Mouse (Mus musculus): Measurements from ENCODE around the gene Zfp541.

The Zfp541 gene

DNA sequence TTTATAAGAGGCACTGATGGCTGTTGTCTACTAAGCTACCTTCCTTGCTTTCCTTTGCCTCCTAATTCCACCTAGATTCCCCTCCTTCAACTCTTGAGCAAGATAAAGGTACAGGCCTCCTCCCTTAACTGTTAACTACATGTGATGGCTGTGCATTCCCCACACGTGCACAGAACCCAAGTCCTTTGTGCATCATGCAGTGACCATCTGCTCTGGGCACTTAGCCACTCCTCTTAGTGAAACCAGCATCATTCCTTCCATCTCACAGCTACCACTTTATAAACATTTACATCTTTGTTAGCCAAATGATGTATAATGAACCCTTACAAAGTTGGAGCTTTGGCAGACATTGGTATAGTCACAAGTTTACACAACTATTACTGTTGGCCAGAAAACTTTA, 18.3 kb downstream of the Zfp541 start:
- in situ Hi-C loops (cut with MboI): no loop called here

DNA sequence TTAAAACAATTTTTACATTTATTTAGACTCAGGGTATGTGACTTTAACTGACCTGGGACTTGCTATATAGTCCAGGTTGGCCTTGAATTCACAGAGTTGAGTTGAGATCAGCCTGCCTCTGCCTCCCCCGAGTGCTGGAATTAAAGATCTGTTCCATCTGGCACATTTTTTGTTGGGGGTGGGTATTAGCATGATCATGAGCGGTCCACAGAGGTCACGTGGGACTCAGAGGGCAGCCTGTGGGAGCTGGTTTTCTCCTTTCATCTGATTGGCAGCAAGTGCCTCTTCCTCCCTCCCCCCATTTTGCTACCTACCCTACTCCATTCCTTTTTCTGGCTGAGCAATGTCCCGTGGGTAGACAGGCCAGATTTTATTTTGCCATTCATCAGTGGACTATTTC, 19.0 kb downstream of the Zfp541 start:
- in situ Hi-C loops (cut with MboI): no loop called here

DNA sequence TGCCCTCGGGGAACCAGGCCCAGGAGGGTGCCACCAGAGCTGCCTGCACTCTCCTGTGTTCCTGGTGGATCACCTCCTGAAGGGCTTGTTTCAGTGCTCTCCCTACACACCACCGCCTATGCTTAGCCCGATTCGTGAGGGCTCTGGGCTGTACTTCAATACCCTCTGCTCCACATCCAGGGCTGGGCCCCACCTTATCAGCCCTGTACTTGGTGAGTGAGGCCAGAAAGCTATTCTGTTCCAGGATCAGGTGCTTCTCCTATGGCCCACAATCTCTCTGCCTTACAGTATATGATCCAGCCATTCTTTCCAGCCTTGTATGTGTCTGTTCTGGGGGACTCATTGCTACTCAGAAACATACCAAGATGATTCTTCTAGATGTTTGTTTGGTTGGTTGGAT, 21.7 kb downstream of the Zfp541 start:
- in situ Hi-C loops (cut with MboI): no loop called here

DNA sequence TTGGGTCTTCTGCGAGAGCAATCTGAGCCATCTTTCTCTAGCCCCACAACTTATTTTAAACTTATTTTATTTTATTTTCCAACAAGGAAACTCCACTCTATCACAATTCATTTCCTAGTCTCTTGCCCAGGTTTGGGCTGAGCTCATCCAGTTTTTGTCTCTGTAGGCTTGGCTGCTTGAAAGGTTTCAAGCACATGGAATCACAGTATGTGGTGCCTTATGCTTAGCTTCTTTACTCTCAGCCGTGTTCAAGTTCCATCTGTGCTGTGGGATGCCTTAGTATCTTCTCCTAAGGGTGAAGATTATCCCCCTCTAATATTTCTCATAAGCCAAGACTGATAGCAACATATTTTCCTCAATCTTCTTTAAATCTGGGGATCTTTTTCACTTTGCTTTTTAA, 26.0 kb downstream of the Zfp541 start:
- in situ Hi-C loops (cut with MboI): no loop called here

DNA sequence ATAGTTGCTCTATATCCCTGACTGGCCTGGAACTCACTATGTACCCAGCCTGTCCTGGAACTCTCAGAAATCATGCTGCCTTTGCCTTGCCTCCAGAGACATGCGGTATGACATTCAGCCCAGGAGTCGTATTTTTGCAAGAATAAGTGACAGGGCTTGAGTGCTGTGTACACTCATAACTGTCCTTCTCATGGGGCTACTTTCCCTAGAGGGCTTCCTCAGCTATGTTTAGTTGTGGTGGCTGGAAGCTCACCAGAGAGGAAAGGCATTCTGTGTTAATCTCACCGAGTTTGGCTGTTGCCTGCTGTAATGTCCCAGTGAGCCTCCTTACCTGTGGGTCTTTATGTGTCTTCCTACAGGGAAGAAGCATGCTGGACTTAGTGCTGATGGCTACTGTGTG, 33.0 kb downstream of the Zfp541 start:
- in situ Hi-C loops (cut with MboI): no loop called here

DNA sequence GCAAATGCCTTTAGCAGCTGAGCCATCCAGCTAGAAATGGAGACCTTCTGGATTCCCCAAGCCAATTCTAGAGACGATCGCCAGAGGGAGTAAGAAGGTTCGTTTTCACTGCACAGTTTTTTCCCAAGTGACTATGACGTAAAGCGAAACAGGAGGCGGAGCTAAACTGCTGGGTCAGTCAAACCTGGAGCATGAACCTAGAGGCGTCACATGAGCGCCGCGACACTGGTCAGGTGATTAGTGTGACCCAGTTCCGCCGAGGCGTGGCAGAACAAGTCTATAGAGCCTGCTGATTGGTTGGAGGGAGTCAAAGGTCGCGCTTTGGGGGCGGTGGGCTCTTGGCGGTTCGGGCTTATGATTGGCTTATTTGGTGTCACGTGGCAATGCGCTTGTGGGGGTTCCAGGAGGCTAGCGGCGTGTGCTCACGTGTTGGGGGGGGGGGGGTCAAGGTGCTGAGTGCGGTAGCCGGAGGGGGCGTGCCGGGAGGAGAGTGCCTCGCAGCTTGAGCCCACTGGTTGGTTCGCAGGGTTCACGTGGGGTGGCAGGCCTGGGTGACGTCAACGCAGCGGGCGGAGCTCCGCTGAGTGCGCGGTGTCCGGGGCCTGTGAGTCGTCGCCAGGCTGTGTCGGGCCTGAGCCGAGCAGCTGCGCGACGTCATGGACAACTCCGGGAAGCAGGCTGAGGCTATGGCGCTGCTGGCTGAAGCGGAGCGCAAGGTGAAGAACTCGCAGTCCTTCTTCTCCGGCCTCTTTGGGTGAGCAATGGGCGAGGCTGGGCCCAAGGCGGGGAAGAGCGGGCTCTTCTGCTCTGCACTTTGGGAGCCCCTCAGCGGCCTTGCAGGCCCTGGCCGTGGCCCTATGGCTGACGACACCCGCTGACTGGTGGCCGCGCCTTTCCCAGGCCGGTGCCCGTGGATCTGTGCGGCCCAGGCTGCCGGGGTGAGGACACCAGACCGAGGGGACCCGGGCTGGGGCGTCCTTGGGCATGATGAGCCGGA, 36.7 kb downstream of the Zfp541 start, which contains the start of gene Napa:
Gene Napa, plus strand, starts transcription at position 438 of the 997 bp plus-strand sequence.
- in situ Hi-C loops (cut with MboI): no loop called here

DNA sequence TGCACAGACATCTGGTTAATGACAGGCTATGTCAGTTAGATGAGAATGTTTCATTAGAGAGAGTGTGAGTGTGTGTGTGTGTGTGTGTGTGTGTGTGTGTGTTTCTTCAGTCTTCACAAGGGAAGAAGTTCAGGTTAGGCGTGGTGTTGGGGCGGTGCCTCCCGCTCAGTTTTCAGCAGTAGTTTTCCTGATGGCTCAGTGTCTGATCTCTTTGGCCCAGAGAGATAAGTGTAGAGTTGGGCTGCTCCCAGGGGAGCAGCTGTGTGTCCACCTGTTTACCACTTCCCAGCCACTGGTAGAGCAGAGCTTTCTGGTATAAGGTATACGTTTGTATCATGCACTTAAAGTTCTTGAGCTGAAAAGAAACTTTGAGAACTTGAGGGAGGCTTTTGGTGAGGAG, 38.3 kb downstream of the Zfp541 start:
- in situ Hi-C loops (cut with MboI): no loop called here

DNA sequence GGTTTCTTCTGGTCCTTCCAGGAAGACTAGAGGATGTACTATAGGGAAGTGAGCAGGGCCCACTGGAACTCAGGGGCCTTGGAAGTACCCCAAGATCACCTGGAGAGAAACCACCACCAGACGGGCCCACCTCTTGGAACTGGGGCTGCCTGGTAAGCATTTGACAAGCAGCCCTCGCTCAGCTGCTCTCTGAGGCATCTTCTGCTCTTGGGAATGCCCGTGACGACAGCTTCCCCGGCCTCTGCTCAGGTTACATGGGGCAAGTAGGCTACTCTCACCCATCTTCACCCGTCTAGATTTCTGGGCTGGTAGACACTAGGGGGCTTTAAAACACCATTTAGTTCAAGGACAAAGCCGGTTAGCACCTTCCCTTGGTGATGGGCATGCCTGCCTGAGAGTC, 39.5 kb downstream of the Zfp541 start:
- in situ Hi-C loops (cut with MboI): no loop called here

DNA sequence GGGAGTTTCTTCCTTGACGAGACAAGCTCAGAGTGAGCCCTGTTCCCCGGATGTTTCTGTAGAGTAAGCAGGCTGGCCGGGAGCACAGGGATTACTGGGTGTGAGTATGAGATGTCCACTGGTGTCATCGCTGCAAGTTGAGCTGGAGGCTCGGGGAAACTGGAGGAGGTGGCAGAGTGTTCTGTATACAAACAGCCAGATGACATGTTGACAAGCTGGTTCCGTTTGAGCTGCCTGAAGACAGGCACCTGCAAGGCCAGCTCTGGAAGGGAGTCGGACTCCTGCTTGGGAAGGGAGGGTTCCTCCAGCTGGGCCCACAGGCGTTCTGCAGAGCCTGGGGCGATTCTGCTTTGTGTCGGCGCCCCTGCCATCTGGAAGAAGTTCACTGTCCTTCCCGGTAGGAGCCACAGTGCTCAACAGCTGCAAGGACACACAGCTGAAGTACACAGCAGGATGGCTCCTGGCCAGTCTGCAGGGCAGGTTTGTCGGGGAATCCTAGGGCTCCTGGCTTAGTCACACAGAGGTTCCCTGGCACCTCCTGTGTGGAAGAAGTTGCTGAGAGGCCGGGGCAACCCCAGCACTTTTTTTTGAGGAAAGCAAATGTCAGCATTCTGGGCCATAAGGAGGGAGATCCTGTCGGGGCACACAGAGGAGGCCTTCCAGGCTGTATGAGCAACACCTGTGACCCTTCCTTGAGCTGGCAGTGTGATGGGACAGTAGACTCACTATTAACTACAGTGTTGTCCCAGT, 40.3 kb downstream of the Zfp541 start:
- in situ Hi-C loops (cut with MboI): no loop called here

DNA sequence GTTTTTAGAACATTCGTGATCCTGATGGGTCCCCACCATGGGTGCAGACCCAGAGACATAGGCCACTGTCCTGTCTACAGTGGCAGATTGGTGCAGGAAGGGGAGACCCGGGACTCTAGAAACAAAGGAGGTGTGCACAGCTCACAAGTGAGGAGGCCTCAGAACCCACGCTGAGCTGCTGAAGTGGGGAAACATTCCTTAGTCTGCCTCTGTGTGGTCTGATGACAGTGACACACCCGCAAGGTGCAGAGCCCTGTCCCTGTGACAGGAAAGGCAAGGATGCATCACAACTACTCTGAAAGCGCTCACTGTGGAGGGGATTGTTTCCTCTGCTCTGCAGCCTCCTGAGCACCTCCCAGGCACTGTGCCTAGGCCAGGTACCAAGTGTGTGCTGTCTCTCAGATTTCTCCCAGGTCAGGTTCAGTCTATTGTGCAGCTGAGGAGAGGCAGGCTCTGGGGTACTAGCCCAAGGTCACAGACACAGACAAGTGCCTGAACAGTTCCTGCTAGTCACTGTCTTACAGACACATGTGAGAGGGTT, 41.1 kb downstream of the Zfp541 start:
- in situ Hi-C loops (cut with MboI): no loop called here

DNA sequence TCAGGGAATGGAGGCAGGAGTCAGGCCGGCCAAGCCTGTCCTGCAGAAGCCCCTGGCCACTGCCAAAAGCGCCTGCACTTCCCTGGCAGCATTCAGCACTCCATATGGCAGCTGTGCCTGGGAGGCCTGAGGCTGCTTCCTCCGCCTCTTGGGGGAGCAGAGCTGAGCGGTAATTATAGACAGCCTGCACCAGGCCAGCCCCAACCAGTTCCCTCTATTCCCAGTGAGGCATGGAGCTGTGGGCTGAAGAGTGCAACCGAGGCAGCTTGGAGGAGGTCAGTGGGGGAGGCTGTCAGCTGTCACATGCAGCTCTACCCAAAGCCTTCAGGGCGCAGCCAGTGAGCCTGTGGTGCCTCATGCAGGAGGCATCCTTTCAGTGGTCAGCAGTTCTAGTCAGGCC, 42.1 kb downstream of the Zfp541 start:
- in situ Hi-C loops (cut with MboI): no loop called here

DNA sequence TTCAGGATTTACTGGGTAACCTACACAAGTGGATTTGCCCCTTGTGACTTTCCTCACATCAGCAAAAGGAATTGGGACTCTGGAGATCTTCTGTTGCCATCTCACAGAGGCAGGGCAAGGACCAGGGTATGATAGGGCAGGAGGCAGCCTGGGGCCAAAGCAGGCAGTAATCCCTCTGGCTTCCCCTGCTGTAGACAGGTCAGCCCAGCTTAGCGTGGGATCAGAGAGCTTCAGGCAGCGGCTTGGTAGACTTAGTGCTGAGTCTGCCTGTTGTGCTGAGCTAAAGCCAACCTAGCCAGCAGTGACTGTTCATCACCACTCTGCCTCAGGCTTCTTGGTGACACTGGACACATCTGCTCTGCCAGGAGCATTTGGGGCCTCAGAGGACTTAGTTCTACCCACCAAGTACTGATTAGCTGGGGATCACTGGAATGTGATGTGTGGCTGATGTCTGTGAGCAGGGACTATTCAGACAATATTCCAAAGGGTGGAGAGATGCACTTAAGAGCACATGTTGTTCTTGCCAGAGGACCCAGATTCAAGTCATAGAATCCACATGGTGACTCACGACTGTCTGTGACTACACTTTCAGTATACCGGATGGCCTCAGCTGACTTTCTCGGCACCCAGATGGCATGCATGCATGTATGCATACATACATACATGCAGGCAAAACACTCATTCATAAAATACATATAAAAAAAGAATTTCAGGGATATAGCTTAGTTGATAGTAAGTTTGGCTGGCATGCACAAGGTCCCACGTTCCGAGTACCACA, 43.2 kb downstream of the Zfp541 start:
- in situ Hi-C loops (cut with MboI): no loop called here

DNA sequence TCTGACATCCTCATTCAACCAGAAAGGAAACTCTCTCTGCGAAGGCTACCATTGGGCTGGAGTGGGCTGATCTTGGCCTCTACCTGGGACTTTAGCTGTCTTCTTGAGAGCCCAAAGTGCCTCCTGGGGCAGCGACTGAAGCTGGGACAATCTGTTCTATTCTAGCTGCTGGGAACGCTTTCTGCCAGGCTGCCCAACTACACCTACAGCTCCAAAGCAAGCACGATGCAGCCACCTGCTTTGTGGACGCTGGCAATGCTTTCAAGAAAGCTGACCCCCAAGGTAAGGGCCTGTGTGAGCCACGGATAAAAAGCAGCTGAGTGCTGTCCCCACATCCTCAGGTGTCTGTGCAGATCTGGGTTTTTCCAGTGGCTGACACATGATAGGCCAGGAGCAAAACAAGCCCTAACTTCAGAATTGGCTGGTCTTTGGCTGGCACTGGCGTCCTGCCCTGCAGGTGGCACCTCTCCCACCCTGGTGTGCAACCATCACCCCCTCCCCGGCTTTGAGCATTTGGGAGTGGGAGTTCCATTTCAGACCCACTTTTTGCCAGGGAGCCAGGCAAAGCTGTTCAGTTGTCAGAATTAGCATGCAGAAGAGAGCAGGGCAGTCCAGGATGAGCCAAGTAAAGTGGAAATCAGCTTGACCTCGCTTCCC, 47.4 kb downstream of the Zfp541 start:
- in situ Hi-C loops (cut with MboI): no loop called here

DNA sequence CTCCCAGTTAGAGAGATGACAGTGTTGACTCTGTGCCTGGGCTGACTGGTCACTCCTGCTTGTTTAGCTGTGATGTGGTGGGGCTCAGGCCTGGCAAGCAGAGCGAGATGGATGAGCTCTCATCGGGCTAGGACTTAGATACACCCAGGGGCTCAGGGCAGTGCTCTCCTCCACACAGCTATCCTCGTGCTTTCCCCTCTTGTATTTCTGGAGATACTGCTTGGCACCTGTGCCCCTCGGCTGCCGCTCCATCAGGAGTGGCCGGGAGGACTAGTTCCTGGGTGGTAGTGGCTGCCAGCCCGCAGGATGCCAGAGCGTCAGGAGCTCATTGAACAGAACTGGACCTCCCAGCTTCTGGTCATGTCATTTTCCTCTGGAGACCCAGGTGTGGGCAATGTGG, 48.5 kb downstream of the Zfp541 start:
- in situ Hi-C loops (cut with MboI): no loop called here

DNA sequence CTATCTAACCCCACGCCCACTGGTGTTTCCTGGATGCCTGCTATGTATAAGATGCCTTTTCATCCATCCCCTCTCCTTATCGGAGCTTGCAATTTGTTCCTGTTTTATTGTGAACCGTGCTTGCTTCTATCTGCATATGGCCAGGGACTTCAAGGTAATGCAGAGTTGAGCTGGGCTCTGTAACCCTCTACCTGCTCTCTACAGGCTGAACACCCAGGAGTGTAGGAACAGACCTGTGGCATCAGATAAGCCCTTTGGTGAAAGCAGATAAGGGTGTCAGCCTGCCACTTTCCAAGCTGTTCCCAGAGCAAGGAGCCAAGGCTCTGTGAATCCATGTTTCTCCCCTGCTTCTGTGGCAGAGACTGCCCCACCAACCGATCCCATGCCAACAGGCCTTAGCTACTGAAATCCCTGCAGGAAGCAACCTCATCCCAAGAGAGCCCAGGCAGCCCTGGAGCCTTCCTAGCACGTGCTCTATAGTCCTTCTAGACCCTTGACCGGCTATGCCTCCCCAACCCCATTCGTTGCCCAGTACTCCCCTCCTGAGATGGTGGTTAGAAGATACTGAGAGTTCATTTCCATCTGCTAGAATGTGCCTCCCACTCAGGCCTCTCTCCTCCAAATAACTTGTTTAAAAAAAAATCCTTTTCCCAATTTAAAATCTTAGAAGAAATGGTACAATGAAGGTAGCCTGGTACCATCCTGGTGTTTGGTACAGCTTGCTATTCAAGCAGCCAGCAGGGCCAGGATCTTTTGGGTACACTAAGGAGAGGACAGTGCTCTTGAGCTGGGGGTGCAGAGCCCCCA, 49.9 kb downstream of the Zfp541 start:
- in situ Hi-C loops (cut with MboI): no loop called here

DNA sequence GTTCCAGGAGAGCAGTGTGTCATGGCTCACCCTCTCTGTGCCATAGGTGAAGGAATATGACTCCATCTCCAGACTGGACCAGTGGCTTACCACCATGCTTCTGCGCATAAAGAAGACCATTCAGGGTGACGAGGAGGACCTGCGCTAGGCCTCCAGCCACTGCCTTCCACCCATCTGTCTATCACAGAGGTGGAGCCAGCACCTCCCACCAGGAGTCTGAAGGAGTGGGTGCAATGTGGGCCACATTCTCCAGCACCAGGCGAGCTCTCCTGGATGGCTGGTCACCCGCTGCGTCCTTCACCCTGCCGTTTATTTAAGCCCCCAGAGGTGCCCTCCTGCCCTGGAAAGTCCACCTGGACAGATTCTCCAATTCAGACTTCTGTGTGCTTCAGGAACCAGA, 54.8 kb downstream of the Zfp541 start:
- in situ Hi-C loops (cut with MboI): no loop called here

DNA sequence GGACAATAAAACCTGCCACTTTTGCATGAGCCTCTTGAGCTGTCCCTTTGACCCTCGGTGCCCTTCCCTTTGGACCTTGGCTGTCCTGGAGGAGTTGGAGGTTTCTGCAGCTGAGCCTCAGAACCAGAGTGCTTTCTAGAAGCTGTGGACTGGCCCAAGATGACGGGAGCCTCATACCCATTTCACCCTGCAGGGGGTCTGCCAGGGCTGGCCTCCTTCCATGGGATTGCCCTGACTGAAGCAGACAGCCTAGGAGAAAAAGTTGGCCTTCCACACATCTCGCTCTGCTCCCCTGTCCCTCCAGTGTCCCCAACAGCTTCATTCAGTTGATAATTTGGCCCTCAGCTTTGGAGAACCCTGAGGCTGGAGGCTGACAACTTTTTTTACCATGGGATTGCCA, 55.5 kb downstream of the Zfp541 start:
- in situ Hi-C loops (cut with MboI): no loop called here

DNA sequence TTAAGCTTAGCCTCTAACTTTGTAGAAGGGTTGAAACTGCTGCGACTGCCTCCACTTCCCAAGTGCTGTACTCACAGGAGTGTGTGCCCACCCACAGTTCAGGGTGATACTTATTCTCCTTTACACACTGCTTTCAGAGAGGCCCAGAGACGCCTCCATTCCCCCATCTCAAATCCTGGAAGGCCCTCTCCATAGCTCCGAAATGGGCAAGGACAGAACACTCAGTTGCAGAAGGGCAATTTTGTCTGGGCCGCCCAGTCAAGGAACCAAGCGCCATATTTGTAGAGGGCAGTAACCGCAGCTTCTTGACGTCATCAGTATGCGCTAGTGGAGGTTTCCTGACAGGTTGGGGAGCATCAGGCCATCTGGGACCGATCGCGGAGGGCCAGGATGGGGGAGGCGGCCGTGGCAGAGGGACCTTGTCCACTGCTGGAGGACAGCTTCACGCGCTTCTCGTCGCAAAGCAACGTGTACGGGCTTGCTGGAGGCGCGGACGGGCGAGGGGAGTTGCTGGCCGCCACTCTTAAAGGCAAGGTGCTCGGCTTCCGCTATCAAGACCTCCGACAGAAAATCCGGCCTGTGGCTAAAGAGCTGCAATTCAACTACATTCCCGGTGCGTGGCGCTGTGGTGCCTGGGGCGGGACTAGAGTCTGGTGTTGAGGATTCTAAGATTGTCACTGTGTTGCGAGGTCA, 58.1 kb downstream of the Zfp541 start, which contains the start of gene Kptn:
Gene Kptn, plus strand, starts transcription at position 327 of the 693 bp plus-strand sequence.
- in situ Hi-C loops (cut with MboI): no loop called here

DNA sequence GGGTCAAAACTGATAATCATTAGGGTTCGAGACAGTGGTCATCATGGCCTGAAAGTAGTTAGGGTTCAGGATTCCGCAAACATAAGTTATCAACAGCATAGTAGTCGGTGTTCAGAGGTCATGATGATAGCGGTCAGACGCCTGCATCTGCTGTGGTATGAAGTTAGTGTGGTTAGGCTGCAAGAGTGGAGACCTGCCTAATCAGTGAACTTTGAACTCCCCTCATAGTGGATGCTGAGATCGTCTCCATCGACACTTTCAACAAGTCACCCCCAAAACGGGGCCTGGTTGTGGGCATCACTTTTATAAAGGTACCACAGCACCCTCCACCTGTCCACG, 58.6 kb downstream of the Zfp541 start:
- in situ Hi-C loops (cut with MboI): no loop called here

DNA sequence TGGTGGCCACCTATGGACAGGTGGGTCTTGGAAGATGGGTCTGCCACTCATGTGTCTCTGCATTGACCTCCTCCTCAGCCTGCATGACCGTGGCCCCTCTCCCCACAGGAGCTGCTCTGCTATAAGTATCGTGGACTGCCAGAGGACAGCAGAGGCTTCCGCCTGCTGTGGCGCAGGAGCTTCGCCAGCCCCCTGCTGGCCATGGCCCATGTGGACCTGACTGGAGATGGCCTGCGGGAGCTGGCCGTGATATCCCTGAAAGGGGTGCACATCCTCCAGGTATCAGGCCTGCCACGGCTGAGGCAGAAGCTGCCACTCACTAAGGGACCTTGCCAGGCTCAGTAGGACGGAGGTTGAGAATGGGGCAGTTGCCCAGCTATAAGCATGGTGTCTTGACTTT, 64.2 kb downstream of the Zfp541 start:
- in situ Hi-C loops (cut with MboI): no loop called here

Measured in mature B cell (primary cell).